Mouse (Mus musculus): Measurements from ENCODE around the gene C730034F03Rik. TPM values are rescaled to one million over a fixed set of nuclear protein-coding genes. Genes with fewer than 3 reads are reported as not detected.
A peak's percentile ranks its signal among the peaks of the same experiment; 100 is the strongest.

C730034F03Rik gene
- polyA plus RNA-seq, 1 experiment from 2014 or later = 2.8 TPM

GRCm38 (mm10) chr15:89406691-89407090 is 22.7 kb upstream of the C730034F03Rik start:
- Histone ChIP-seq H3K36me3 (ENCODE audit: insufficient read depth, low read length) (no peaks in the 10 kb centered on the region), H3K4me3 (ENCODE audit: low read length) (no peak overlapping the region), H3K4me2 (replicated peaks; ENCODE audit: low read depth, low read length) (no peak overlapping the region), H3K9me3 (ENCODE audit: low read length) (peaks cover 16% of the 10 kb centered on the region), H3K27ac (ENCODE audit: low read length) (no peak overlapping the region), H3K4me1 (ENCODE audit: insufficient read depth, low read length) (no peaks in the 10 kb centered on the region), H3K27me3 (ENCODE audit: insufficient read depth, low read length) (no peaks in the 10 kb centered on the region), H3K9ac (replicated peaks; ENCODE audit: low read length) (no peak overlapping the region)
- no peak for ATAC-seq (ENCODE audit: low FRiP score, low TSS enrichment)

- no peaks in the 10 kb centered on the region for H3K4me1 ChIP-seq (ENCODE audit: insufficient read depth, low read length)
- no peak within 1 kb of the TSS for H3K4me3 ChIP-seq (ENCODE audit: low read length)
- no peak within 1 kb of the TSS for H3K4me2 ChIP-seq (replicated peaks; ENCODE audit: low read depth, low read length)
- 88% methylated on average over 18 of the region's 24 CpGs for WGBS
- H3K27ac ChIP-seq (ENCODE audit: low read length) = no peak within 1 kb of the TSS
- no peak for ATAC-seq (ENCODE audit: low FRiP score, low TSS enrichment)
- no peaks in the 10 kb centered on the region for H3K27me3 ChIP-seq (ENCODE audit: insufficient read depth, low read length)
- H3K9ac ChIP-seq (replicated peaks; ENCODE audit: low read length) = no peak within 1 kb of the TSS
- H3K9me3 ChIP-seq (ENCODE audit: low read length) = peaks cover 16% of the 10 kb centered on the region
- H3K36me3 ChIP-seq (ENCODE audit: insufficient read depth, low read length) = no peaks in the 10 kb centered on the region
These were observed 19.3 kb upstream of the C730034F03Rik start, which contains the start of gene Syce3 for GRCm38 (mm10) chr15:89410118-89410517. TSS of gene Syce3 (minus strand) at chr15:89410503.

GRCm38 (mm10) chr15:89415282-89415681 is 14.1 kb upstream of the C730034F03Rik start:
- Histone ChIP-seq H3K9ac (replicated peaks; ENCODE audit: low read length) (no peak overlapping the region), H3K4me1 (ENCODE audit: insufficient read depth, low read length) (no peaks in the 10 kb centered on the region), H3K9me3 (ENCODE audit: low read length) (no peaks in the 10 kb centered on the region), H3K4me2 (replicated peaks; ENCODE audit: low read depth, low read length) (no peak overlapping the region), H3K4me3 (ENCODE audit: low read length) (no peak overlapping the region), H3K27ac (ENCODE audit: low read length) (no peak overlapping the region), H3K36me3 (ENCODE audit: insufficient read depth, low read length) (peaks cover 20% of the 10 kb centered on the region), H3K27me3 (ENCODE audit: insufficient read depth, low read length) (no peaks in the 10 kb centered on the region)
- ATAC-seq (ENCODE audit: low FRiP score, low TSS enrichment) = no peak
- 86% methylated on average over 8 of the region's 8 CpGs for WGBS

GRCm38 (mm10) chr15:89421938-89422337 is 7.5 kb upstream of the C730034F03Rik start:
- 81% methylated on average over 9 of the region's 9 CpGs for WGBS
- Histone ChIP-seq H3K36me3 (ENCODE audit: insufficient read depth, low read length) (peaks cover 34% of the 10 kb centered on the region), H3K4me2 (replicated peaks; ENCODE audit: low read depth, low read length) (no peak overlapping the region), H3K9me3 (ENCODE audit: low read length) (no peaks in the 10 kb centered on the region), H3K4me3 (ENCODE audit: low read length) (no peak overlapping the region), H3K4me1 (ENCODE audit: insufficient read depth, low read length) (0 out of 2 replicates have a peak, but pooled peaks cover 9% of the 10 kb centered on the region), H3K27me3 (ENCODE audit: insufficient read depth, low read length) (no peaks in the 10 kb centered on the region), H3K27ac (ENCODE audit: low read length) (no peak overlapping the region), H3K9ac (replicated peaks; ENCODE audit: low read length) (no peak overlapping the region)
- ATAC-seq (ENCODE audit: low FRiP score, low TSS enrichment) = no peak

- Histone ChIP-seq H3K4me2 (replicated peaks; ENCODE audit: low read depth, low read length) (no peak overlapping the region), H3K36me3 (ENCODE audit: insufficient read depth, low read length) (peaks cover 23% of the 10 kb centered on the region), H3K9me3 (ENCODE audit: low read length) (no peaks in the 10 kb centered on the region), H3K27me3 (ENCODE audit: insufficient read depth, low read length) (no peaks in the 10 kb centered on the region), H3K4me3 (ENCODE audit: low read length) (no peak overlapping the region), H3K4me1 (ENCODE audit: insufficient read depth, low read length) (peaks cover 12% of the 10 kb centered on the region), H3K9ac (replicated peaks; ENCODE audit: low read length) (no peak overlapping the region), H3K27ac (ENCODE audit: low read length) (no peak overlapping the region)
- ATAC-seq (ENCODE audit: low FRiP score, low TSS enrichment) = no peak
- WGBS = 85% methylated on average over 8 of the region's 8 CpGs
These were observed 4.8 kb upstream of the C730034F03Rik start for GRCm38 (mm10) chr15:89424621-89425020.

GRCm38 (mm10) chr15:89425711-89426121 is 3.7 kb upstream of the C730034F03Rik start, which contains the start of gene Cpt1b:
TSS of gene Cpt1b (minus strand) at chr15:89425863.
- Histone ChIP-seq H3K9ac (replicated peaks; ENCODE audit: low read length) (no peak within 1 kb of the TSS), H3K9me3 (ENCODE audit: low read length) (no peaks in the 10 kb centered on the region), H3K4me2 (replicated peaks; ENCODE audit: low read depth, low read length) (peak within 1 kb of the TSS; percentile 42), H3K4me3 (ENCODE audit: low read length) (no peak within 1 kb of the TSS), H3K27me3 (ENCODE audit: insufficient read depth, low read length) (no peaks in the 10 kb centered on the region), H3K4me1 (ENCODE audit: insufficient read depth, low read length) (peaks cover 17% of the 10 kb centered on the region), H3K27ac (ENCODE audit: low read length) (no peak within 1 kb of the TSS), H3K36me3 (ENCODE audit: insufficient read depth, low read length) (peaks cover 14% of the 10 kb centered on the region)
- WGBS = 23% methylated on average over 6 of the region's 6 CpGs
- no peak for ATAC-seq (ENCODE audit: low FRiP score, low TSS enrichment)

- Histone ChIP-seq H3K4me3 (ENCODE audit: low read length) (no peak overlapping the region), H3K9ac (replicated peaks; ENCODE audit: low read length) (no peak overlapping the region), H3K4me1 (ENCODE audit: insufficient read depth, low read length) (peaks cover 17% of the 10 kb centered on the region), H3K9me3 (ENCODE audit: low read length) (no peaks in the 10 kb centered on the region), H3K4me2 (replicated peaks; ENCODE audit: low read depth, low read length) (no peak overlapping the region), H3K27ac (ENCODE audit: low read length) (no peak overlapping the region), H3K27me3 (ENCODE audit: insufficient read depth, low read length) (no peaks in the 10 kb centered on the region), H3K36me3 (ENCODE audit: insufficient read depth, low read length) (peaks cover 14% of the 10 kb centered on the region)
- WGBS = 95% methylated on average over 10 of the region's 10 CpGs
- ATAC-seq (ENCODE audit: low FRiP score, low TSS enrichment) = no peak
These were observed 2.7 kb upstream of the C730034F03Rik start for GRCm38 (mm10) chr15:89426716-89427115.

GRCm38 (mm10) chr15:89428136-89428790 is 1.1 kb upstream of the C730034F03Rik start:
- peak overlapping the region; percentile 70 for H3K4me2 ChIP-seq (replicated peaks; ENCODE audit: low read depth, low read length)
- peak overlapping the region; percentile 90 for H3K4me3 ChIP-seq (ENCODE audit: low read length)
- H3K27ac ChIP-seq (ENCODE audit: low read length) = no peak overlapping the region
- no peaks in the 10 kb centered on the region for H3K27me3 ChIP-seq (ENCODE audit: insufficient read depth, low read length)
- no peaks in the 10 kb centered on the region for H3K9me3 ChIP-seq (ENCODE audit: low read length)
- peaks cover 14% of the 10 kb centered on the region for H3K36me3 ChIP-seq (ENCODE audit: insufficient read depth, low read length)
- 87% methylated on average over 19 of the region's 19 CpGs for WGBS
- H3K9ac ChIP-seq (replicated peaks; ENCODE audit: low read length) = peak overlapping the region; percentile 87
- ATAC-seq (ENCODE audit: low FRiP score, low TSS enrichment) = no peak
- peaks cover 17% of the 10 kb centered on the region for H3K4me1 ChIP-seq (ENCODE audit: insufficient read depth, low read length)

- Histone ChIP-seq H3K36me3 (ENCODE audit: insufficient read depth, low read length) (peaks cover 14% of the 10 kb centered on the region), H3K27me3 (ENCODE audit: insufficient read depth, low read length) (no peaks in the 10 kb centered on the region), H3K27ac (ENCODE audit: low read length) (no peak overlapping the region; the same call in 1 of the 2 replicates), H3K9me3 (ENCODE audit: low read length) (no peaks in the 10 kb centered on the region), H3K4me2 (replicated peaks; ENCODE audit: low read depth, low read length) (peak overlapping the region; percentile 70), H3K9ac (replicated peaks; ENCODE audit: low read length) (peak overlapping the region; percentile 87), H3K4me3 (ENCODE audit: low read length) (peak overlapping the region; percentile 90), H3K4me1 (ENCODE audit: insufficient read depth, low read length) (peaks cover 17% of the 10 kb centered on the region)
- WGBS = 3% methylated on average over 20 of the region's 22 CpGs
- ATAC-seq (ENCODE audit: low FRiP score, low TSS enrichment) = peak; percentile 57
These were observed 503 bp upstream of the C730034F03Rik start for GRCm38 (mm10) chr15:89428821-89429351.

GRCm38 (mm10) chr15:89430341-89430740 is 952 bp downstream of the C730034F03Rik start:
- H3K27me3 ChIP-seq (ENCODE audit: insufficient read depth, low read length) = no peaks in the 10 kb centered on the region
- H3K4me2 ChIP-seq (replicated peaks; ENCODE audit: low read depth, low read length) = peak overlapping the region; percentile 70
- WGBS = 49% methylated on average over 6 of the region's 6 CpGs

More at GRCm38 (mm10) chr15:89430341-89430740, 952 bp downstream of the C730034F03Rik start:
- Histone ChIP-seq H3K36me3 (ENCODE audit: insufficient read depth, low read length) (peaks cover 14% of the 10 kb centered on the region), H3K4me1 (ENCODE audit: insufficient read depth, low read length) (peaks cover 17% of the 10 kb centered on the region), H3K27ac (ENCODE audit: low read length) (peak overlapping the region; percentile 98), H3K9me3 (ENCODE audit: low read length) (no peaks in the 10 kb centered on the region), H3K9ac (replicated peaks; ENCODE audit: low read length) (peak overlapping the region; percentile 87), H3K4me3 (ENCODE audit: low read length) (peak overlapping the region; percentile 90)
- no peak for ATAC-seq (ENCODE audit: low FRiP score, low TSS enrichment)

All from kidney, embryonic 16.5 days (tissue).